Mouse (Mus musculus) embryonic fibroblast, embryonic 13.5 days (primary cell): ENCODE results near the gene Mesp1.

Experiments
- CTCF ChIP-seq: IDR thresholded peaks from 2 replicates; pipeline ENCODE4 v1.5.1; 2011; ENCODE audit warnings: mild to moderate bottlenecking, control low read depth, low read length, moderate library complexity, borderline replicate concordance; ENCODE audit not compliant: insufficient read depth
- POLR2A ChIP-seq: IDR thresholded peaks from 2 replicates; pipeline ENCODE4 v1.6.1; 2011; ENCODE audit warnings: low read depth, mild to moderate bottlenecking, control low read depth, low read length, moderate library complexity

- no peak for TF ChIP-seq CTCF
- TF ChIP-seq POLR2A: peak; percentile 32; the same call in 1 of the 2 replicates
These were observed 50.7 kb downstream of the Mesp1 start, which contains the start of the genes Pex11a and Wdr93 for GRCm38 (mm10) chr7:79742659-79743536.
